Mouse (Mus musculus) heart, postnatal 4 days (tissue): ENCODE data around the gene Il1r1. TPM values are rescaled to one million over a fixed set of nuclear protein-coding genes. Genes with fewer than 3 reads are reported as not detected.

Experiments
- DNase-seq: peaks from one replicate; pipeline ENCODE4 v3.0.0; 2021
- total RNA-seq, 2 experiments: library from RNA; stranded (reverse); gene quantifications; 2 replicates each; pipeline ENCODE4 v1.2.3; 2021

Gene Il1r1
- total RNA-seq, 2 experiments from 2014 or later, result 9.8 TPM

DNA sequence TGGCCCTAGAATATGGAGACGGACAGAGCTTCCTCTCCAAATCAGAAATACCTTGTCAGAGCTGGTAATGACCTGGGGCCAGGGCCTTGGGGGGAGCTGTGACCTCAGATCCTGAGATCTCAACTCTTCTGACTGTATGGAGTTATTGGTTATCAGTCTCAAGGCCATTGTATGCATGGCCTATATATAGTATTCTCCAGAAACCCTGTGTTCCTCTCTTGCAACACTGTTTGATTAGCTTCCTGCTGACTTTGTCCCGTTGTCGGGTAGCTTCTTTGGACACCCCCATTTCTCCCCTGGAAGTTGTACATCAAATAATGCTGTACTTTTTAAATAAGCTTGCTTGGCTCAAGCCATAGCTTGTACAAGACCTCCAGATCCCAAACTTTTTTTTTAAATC, 97.7 kb downstream of the Il1r1 start:
- DNase-seq, result no peak

- peak; percentile 55 for DNase-seq
Measured at GRCm38 (mm10) chr1:40324457-40324856, 99.6 kb downstream of the Il1r1 start, which contains the start of gene Il1rl2. TSS of gene Il1rl2 (plus strand) at chr1:40324610.

- DNase-seq, result no peak
Measured at GRCm38 (mm10) chr1:40324955-40325702, 100.2 kb downstream of the Il1r1 start.

DNA sequence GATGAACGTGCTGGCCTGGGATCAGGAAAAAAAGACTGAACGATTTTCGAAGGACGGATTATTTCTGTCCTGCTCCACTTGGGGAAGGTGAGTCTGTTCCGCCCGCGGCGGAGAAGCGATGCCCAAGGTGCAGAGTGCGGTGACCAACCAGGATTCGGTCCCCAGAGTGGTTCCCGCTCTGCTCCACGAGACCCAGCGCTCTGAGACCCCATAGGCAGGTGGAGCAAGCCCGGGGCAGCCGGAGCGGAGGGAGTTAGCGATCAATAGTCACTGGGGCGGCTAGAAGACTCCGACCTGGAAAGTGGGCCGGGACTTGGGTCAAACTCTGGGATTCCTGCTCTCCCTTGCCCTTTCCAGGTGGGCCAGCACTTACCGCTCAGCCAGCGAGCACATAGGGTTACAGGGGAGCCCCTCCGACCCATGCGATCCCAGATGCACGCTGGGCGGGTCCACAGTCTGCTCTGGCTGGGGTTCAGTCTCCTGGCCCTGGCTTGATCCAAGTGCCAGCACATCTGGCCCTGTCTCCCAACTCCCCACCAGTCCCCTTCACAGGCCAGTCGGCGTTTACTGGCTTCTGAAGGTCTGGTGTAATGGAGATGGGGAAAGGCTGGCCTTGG, 100.9 kb downstream of the Il1r1 start:
- DNase-seq, result no peak

DNA sequence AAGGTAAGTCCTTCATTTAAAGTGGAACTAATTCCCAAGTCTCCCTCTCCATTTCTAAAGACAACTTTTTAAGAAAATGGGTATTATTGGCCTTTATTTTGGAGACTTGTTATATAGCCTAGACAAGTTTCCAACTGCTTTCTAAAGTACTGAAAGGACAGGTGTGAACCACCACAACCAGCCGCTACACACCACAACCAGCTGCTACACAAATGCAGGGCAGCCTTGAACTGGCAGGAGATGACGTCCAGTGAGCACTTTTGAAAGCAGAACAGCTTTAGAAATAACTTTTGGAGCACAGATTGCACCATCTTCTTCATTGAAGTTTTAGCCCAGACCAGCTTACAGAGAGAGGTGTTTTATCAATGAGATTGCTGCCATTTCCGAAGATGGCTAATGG, 102.7 kb downstream of the Il1r1 start:
- no peak for DNase-seq

- DNase-seq, result no peak
Measured at GRCm38 (mm10) chr1:40329526-40329925, 104.6 kb downstream of the Il1r1 start.

DNA sequence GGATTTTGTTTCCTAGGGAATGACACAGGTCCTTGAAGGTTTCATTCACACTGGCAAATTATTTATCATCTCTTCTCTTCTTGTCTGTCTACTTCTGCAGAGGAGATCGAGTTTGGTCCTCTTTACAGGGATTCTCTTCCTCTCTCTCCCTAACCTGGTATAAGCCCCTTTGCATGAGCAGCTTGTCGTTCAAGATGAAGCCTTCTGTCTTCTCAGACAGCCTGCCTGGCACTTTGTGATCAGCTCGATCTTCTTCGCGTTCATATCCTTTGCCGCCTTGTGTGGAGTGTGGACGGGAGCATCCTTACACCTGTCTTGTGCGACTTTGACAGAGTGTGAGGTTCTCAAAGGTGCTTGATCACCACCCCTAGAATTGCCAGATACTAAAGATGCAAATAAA, 105.3 kb downstream of the Il1r1 start:
- no peak for DNase-seq

GRCm38 (mm10) chr1:40339346-40339745, 114.5 kb downstream of the Il1r1 start:
- no peak for DNase-seq

DNA sequence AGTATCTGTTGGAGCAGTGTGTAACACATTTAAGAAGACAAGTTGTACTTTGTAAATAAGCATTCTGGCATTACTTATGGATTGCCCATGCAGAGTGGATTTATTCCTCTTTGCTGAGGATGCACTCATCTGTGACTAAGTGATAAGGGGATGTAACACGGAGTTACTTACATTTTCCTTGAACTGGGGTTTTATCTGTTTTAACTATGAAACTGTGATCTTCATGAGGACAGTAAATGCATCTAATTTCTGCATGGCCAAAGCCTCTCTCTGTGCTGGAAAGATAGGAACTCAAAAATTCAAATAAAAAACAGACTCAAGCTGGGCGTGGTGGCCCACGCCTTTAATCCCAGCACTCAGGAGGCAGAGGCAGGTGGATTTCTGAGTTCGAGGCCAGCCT, 115.2 kb downstream of the Il1r1 start:
- no peak for DNase-seq

- no peak for DNase-seq
Measured at GRCm38 (mm10) chr1:40352158-40352903, 127.5 kb downstream of the Il1r1 start.

DNA sequence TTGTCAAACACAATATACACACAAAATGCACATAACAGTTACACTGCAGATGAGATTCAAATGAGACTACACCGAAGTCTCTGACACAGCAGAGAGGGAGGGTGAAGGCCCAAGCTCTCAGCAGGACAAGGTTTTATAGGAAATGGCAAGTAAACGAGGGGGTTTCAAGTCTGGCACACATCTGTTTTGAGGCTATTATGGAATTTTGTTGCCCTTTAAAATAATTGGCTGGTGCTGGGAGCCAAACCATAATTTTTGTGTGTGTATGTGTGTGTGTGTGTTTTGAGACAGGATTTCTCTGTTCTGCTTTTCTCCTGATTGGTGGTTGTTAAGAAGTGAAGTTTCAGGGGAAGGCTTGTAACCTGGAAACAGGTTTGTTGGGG, 128.0 kb downstream of the Il1r1 start:
- DNase-seq, result no peak

DNA sequence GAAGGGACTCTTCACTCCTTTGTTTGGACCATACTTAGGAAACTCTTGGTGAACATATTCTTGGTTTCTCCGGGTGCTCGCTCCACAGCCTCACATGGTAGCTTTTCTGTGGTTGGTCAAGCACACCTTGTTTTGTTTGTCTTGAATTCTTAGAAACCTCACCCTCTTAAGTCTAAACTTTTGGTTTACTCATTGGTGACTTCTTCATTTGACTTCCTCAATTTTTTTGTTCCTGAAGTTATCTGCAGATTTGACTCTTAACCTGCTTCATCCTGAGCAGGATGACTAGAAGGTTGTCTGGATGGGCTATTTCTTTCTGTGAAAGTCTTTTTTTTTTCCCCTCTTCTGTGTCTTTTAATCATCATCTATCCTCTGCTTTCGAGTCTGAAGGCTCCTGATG, 129.8 kb downstream of the Il1r1 start:
- no peak for DNase-seq

- no peak for DNase-seq
Measured at GRCm38 (mm10) chr1:40355431-40355843, 130.6 kb downstream of the Il1r1 start.

GRCm38 (mm10) chr1:40355904-40356521, 131.1 kb downstream of the Il1r1 start:
- DNase-seq, result no peak

- no peak for DNase-seq
Measured at GRCm38 (mm10) chr1:40357921-40358320, 133.0 kb downstream of the Il1r1 start.

DNA sequence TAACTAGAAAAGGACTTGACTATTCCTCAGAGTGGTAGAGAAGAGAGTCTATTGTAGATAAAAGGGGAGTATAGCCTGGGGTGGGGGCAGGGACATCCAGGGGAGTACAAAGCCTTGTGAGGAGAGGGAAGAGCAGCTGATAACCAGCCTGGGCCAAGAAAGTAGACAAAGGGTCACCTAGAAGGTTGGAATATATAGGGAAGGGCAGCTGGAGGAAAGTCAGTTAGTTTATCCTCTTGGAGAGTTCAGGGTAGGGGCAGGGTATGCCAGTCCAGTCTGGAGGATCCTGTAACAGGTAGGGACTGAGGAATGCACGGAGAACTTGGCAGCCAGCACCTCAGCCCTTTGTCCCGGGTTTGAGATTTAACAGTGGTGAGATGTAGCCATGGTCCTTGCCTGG, 133.5 kb downstream of the Il1r1 start:
- DNase-seq, result no peak

GRCm38 (mm10) chr1:40358771-40359181, 133.9 kb downstream of the Il1r1 start:
- peak; percentile 37 for DNase-seq

DNA sequence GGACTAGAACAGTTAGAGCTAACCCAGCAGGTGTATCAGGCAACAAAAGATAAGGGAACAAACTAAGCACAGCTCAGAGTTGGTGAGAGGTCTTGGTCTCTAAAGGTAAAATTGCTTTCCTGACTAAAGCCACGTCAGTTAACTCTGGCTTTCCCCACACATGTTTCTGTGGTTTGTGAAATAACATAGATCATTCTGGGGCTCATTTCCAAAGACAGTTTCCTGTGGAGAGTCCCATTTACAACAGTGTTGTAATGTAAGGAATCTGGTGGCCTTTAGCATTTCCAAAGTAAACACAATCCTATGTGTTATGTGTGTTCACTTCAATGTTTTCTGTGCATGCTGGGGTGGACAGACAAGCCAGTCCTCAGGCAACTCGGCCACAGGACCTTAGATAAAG, 134.9 kb downstream of the Il1r1 start:
- no peak for DNase-seq

DNA sequence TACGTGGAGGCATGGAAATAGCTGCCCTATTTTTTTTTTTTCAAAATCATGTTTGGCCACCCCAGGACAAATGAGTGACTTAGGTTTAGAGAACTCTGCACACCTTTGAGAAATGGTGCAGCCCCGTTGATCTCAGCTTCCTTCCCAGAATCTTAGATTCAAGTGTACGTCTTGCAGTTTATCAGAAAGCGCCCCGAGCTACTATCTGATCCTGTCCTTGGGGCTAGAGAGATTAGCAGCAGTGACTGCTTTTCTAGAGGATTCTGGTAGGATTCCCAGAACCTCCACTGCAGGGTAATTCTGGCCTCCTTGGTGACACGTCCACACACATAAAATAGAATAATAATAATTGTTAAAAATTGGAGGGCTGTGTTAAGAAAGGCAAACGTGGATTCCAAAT, 136.1 kb downstream of the Il1r1 start:
- no peak for DNase-seq

DNA sequence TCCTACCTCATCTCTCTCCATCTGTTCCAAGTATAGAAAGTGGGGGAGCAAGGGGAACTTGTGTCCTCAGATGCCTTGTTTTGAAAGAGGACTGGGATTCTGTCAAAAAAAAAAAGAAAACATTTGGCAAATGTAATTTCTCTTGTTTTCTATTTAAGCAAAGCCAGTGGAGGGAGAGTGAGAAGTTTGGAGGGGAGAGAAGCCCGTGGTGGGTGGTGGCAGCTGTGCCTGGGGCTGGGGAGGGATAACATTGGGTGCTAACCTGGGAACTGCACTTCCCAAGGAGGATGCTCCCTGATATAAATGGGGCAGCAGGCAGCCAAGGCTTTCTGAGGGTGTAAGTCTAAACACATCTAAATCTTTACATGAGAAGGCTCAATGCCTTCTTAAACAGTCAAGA, 136.7 kb downstream of the Il1r1 start:
- no peak for DNase-seq

- no peak for DNase-seq
Measured at GRCm38 (mm10) chr1:40362784-40363183, 137.9 kb downstream of the Il1r1 start.
